Mouse (Mus musculus) heart, adult 2 months (tissue): ENCODE measurements around the gene Tm6sf2.

Experiments
- CTCF ChIP-seq: fragments of 200-600 bp; IDR thresholded peaks from 2 replicates; pipeline ENCODE4 v1.8.1; 2022; ENCODE audit warnings: antibody characterized with exemption, mild to moderate bottlenecking, moderate library complexity
- POLR2A ChIP-seq: fragments of 200-500 bp; IDR thresholded peaks from 2 replicates; pipeline ENCODE4 v1.6.1; 2011; ENCODE audit warnings: mild to moderate bottlenecking, low read depth, low read length, control low read depth; ENCODE audit not compliant: insufficient read depth

- TF ChIP-seq CTCF (no peak), POLR2A (no peak)
Measured at GRCm38 (mm10) chr8:70100241-70100640, 27.5 kb downstream of the Tm6sf2 start.
